Mouse (Mus musculus) megakaryocyte, embryonic 14.5 days (primary cell): Measurements from ENCODE around the gene Olfr1395.

Experiments
- FLI1 ChIP-seq: IDR thresholded peaks from 2 replicates; pipeline ENCODE4 v1.6.1; 2012; ENCODE audit warnings: low read length, inconsistent platforms, mixed read lengths
- GATA1 ChIP-seq: IDR thresholded peaks from 3 replicates; pipeline ENCODE4 v1.6.1; 2012; ENCODE audit warnings: mixed read lengths, low read length, inconsistent platforms, borderline replicate concordance

GRCm38 (mm10) chr11:49105752-49106151 is 36.3 kb upstream of the Olfr1395 start:
- no peak for TF ChIP-seq FLI1
- no peak for TF ChIP-seq GATA1
